Mouse (Mus musculus) stomach, embryonic 14.5 days (tissue): ENCODE measurements around the gene Ftl1. TPM values are rescaled to one million over a fixed set of nuclear protein-coding genes. Genes with fewer than 3 reads are reported as not detected.
"Not testable (repeated sequence)": the region's sequence is repeated elsewhere in the genome, so short reads cannot be mapped to it uniquely, and the experiment has no call there.

Experiments
- ATAC-seq: fragments of 200-750 bp; cut with Nextera tagmentation; 2 replicates; pipeline ENCODE4 v1.8.0; 2017; ENCODE audit warnings: low read depth, moderate TSS enrichment; ENCODE audit not compliant: insufficient number of reproducible peaks, insufficient read depth, low FRiP score
- H3K27ac ChIP-seq: fragments of 300-500 bp; sonication (generic); 2 replicates; pipeline ENCODE4 v1.5.1; 2014; ENCODE audit warnings: mild to moderate bottlenecking, low read length, moderate library complexity, mixed read lengths
- H3K27me3 ChIP-seq: fragments of 300-500 bp; sonication (generic); 2 replicates; pipeline ENCODE4 v1.6.1; 2014; ENCODE audit warnings: low read length, control low read depth, mixed read lengths; ENCODE audit not compliant: control insufficient read depth, insufficient read depth
- H3K36me3 ChIP-seq: fragments of 300-500 bp; sonication (generic); 2 replicates; pipeline ENCODE4 v1.6.1; 2014; ENCODE audit warnings: mild to moderate bottlenecking, control low read depth, low read length, moderate library complexity, mixed read lengths; ENCODE audit not compliant: control insufficient read depth, insufficient read depth
- H3K4me1 ChIP-seq: fragments of 300-500 bp; sonication (generic); 2 replicates; pipeline ENCODE4 v1.6.1; 2014; ENCODE audit warnings: low read length, control low read depth, mixed read lengths; ENCODE audit not compliant: control insufficient read depth, insufficient read depth
- H3K4me2 ChIP-seq: fragments of 300-500 bp; sonication (generic); replicated peaks from 2 replicates; pipeline ENCODE4 v1.6.1; 2014; ENCODE audit warnings: low read depth, low read length, control low read depth
- H3K4me3 ChIP-seq: fragments of 300-500 bp; sonication (generic); 2 replicates; pipeline ENCODE4 v1.5.1; 2014; ENCODE audit warnings: low read depth, low read length, control low read depth
- H3K9ac ChIP-seq: fragments of 300-500 bp; sonication (generic); replicated peaks from 2 replicates; pipeline ENCODE4 v1.6.1; 2014; ENCODE audit warnings: low read depth, mild to moderate bottlenecking, control low read depth, low read length, moderate library complexity, mixed read lengths
- H3K9me3 ChIP-seq: fragments of 300-500 bp; sonication (generic); 2 replicates; pipeline ENCODE4 v1.6.1; 2016; ENCODE audit warnings: low read depth, low read length, control low read depth; ENCODE audit not compliant: control insufficient read depth
- WGBS: fragments of 180-500 bp; shearing (Covaris S2); extraction: QIAGEN DNeasy Blood & Tissue Kit; methylation state at CpG from one replicate; pipeline ENCODE4 v1.1.7; 2014; 5-methylcytosine and 5-hydroxymethylcytosine counted together
- polyA plus RNA-seq: library from polyadenylated mRNA; unstranded; fragments of >200 nt; fragmentation: Nextera tagmentation; extraction: Ambion mirVana; gene quantifications from 2 replicates; pipeline ENCODE4 v1.2.1, GENCODE M21; 2014

Gene Ftl1
- 4,275 and 4,681 TPM in 2 replicates for polyA plus RNA-seq

- peak; percentile 96 for ATAC-seq
- 0% methylated on average over 24 of the region's 37 CpGs for WGBS
- peak within 1 kb of the TSS; percentile 81 for H3K4me3 ChIP-seq
- H3K27ac ChIP-seq: peak within 1 kb of the TSS; percentile 91
- H3K4me1 ChIP-seq: peaks cover 29% of the 10 kb centered on the region
- H3K27me3 ChIP-seq, H3K9me3 ChIP-seq: not testable (repeated sequence)
- H3K9ac ChIP-seq: peak within 1 kb of the TSS; percentile 79
- peaks cover 27% of the 10 kb centered on the region for H3K36me3 ChIP-seq
- H3K4me2 ChIP-seq: peak within 1 kb of the TSS; percentile 80
Measured at GRCm38 (mm10) chr7:45459564-45460140, at the start of gene Ftl1. Gene Ftl1 (minus strand): TSS chr7:45459884.

- Histone ChIP-seq H3K9me3 (no peaks in the 10 kb centered on the region), H3K27ac (no peak overlapping the region), H3K36me3 (peaks cover 6% of the 10 kb centered on the region; the same call in 1 of the 2 replicates), H3K4me2 (peak overlapping the region; percentile 91), H3K27me3 (no peaks in the 10 kb centered on the region), H3K4me1 (0 out of 2 replicates have a peak, but pooled peaks cover 3% of the 10 kb centered on the region), H3K9ac (peak overlapping the region; percentile 72), H3K4me3 (peak overlapping the region; percentile 80)
- 28% methylated on average over 19 of the region's 19 CpGs for WGBS
- ATAC-seq: peak; percentile 7; the same call in 1 of the 2 replicates
Measured at GRCm38 (mm10) chr7:45509181-45509882, 49.6 kb upstream of the Ftl1 start.

GRCm38 (mm10) chr7:45508561-45508960 lies 48.9 kb upstream of the Ftl1 start:
- no peak for ATAC-seq
- Histone ChIP-seq H3K4me1 (0 out of 2 replicates have a peak, but pooled peaks cover 3% of the 10 kb centered on the region), H3K4me2 (no peak overlapping the region), H3K4me3 (no peak overlapping the region), H3K9me3 (no peaks in the 10 kb centered on the region), H3K27me3 (no peaks in the 10 kb centered on the region), H3K9ac (no peak overlapping the region), H3K36me3 (peaks cover 6% of the 10 kb centered on the region; the same call in 1 of the 2 replicates), H3K27ac (no peak overlapping the region)
- 84% methylated on average over 6 of the region's 6 CpGs for WGBS

GRCm38 (mm10) chr7:45507583-45507982 lies 47.9 kb upstream of the Ftl1 start:
- no peak overlapping the region for H3K4me3 ChIP-seq
- 90% methylated on average over 6 of the region's 6 CpGs for WGBS
- ATAC-seq: no peak
- no peaks in the 10 kb centered on the region for H3K9me3 ChIP-seq
- no peak overlapping the region for H3K27ac ChIP-seq
- H3K4me2 ChIP-seq: no peak overlapping the region
- H3K4me1 ChIP-seq: 0 out of 2 replicates have a peak, but pooled peaks cover 3% of the 10 kb centered on the region
- no peak overlapping the region for H3K9ac ChIP-seq
- peaks cover 11% of the 10 kb centered on the region; the same call in 1 of the 2 replicates for H3K36me3 ChIP-seq
- no peaks in the 10 kb centered on the region for H3K27me3 ChIP-seq

DNA sequence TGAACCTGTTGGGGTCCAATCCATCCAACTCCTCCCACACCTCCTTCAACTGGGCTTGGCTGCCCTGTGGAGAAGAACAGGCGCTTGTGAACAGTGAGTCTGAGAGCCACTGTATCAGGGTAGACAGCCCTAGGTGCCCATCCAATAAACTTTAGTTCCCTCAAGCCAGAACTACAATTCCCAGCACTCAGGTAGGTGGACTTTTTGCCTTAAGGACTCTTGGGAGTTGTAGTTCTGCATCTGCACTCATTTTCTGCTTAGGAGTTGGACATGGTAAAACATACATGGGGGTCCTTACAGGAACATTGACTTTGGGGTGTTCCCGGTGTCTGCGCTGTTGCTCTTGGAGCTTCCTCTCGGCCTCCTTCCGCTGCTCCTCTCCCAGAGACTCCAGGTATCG lies 38.7 kb upstream of the Ftl1 start:
- Histone ChIP-seq H3K27me3 (no peaks in the 10 kb centered on the region), H3K27ac (no peak overlapping the region), H3K9me3 (no peaks in the 10 kb centered on the region), H3K9ac (no peak overlapping the region), H3K4me3 (no peak overlapping the region), H3K4me1 (no peaks in the 10 kb centered on the region), H3K4me2 (no peak overlapping the region), H3K36me3 (peaks cover 69% of the 10 kb centered on the region)
- WGBS: 95% methylated on average over 6 of the region's 6 CpGs
- ATAC-seq: no peak

GRCm38 (mm10) chr7:45494548-45494947 lies 34.9 kb upstream of the Ftl1 start:
- ATAC-seq: no peak
- H3K9ac ChIP-seq: no peak overlapping the region
- H3K27me3 ChIP-seq: no peaks in the 10 kb centered on the region
- peaks cover 8% of the 10 kb centered on the region; the same call in 1 of the 2 replicates for H3K4me1 ChIP-seq
- H3K4me3 ChIP-seq: no peak overlapping the region
- no peak overlapping the region for H3K4me2 ChIP-seq
- WGBS: 86% methylated on average over 9 of the region's 9 CpGs
- H3K27ac ChIP-seq: no peak overlapping the region
- H3K9me3 ChIP-seq: no peaks in the 10 kb centered on the region
- H3K36me3 ChIP-seq: peaks cover 65% of the 10 kb centered on the region

DNA sequence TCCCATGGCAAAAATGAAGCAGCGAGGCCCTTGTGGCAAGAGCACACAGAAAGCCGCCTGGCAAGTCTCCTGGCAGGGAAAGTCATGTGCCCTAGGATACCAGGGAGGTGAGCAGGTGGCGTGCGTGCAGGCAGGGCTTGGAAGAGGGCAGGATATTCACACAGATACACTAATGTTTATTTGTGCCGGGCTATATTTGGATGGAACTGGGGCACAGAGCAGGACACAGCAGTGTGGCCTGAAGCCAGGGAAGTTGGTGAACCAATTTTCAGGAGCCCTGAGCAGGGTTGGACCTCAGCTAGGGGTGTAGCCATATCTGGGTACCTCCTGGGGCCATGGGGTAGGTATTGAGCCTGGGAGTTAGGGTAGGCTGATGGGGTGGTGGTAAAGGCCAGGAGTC lies 33.3 kb upstream of the Ftl1 start:
- H3K27ac ChIP-seq: no peak overlapping the region
- H3K4me1 ChIP-seq: peaks cover 11% of the 10 kb centered on the region; the same call in 1 of the 2 replicates
- H3K9ac ChIP-seq: no peak overlapping the region
- H3K36me3 ChIP-seq: peaks cover 56% of the 10 kb centered on the region
- WGBS: 95% methylated on average over 5 of the region's 5 CpGs
- H3K9me3 ChIP-seq: no peaks in the 10 kb centered on the region
- H3K4me3 ChIP-seq: no peak overlapping the region
- no peak overlapping the region for H3K4me2 ChIP-seq
- no peaks in the 10 kb centered on the region for H3K27me3 ChIP-seq
- no peak for ATAC-seq

- ATAC-seq: no peak
- H3K36me3 ChIP-seq: peaks cover 51% of the 10 kb centered on the region
- H3K27me3 ChIP-seq: no peaks in the 10 kb centered on the region
- 92% methylated on average over 8 of the region's 8 CpGs for WGBS
- no peak overlapping the region for H3K4me2 ChIP-seq
- peaks cover 11% of the 10 kb centered on the region; the same call in 1 of the 2 replicates for H3K4me1 ChIP-seq
- no peak overlapping the region for H3K9ac ChIP-seq
- H3K9me3 ChIP-seq: no peaks in the 10 kb centered on the region
- H3K27ac ChIP-seq: no peak overlapping the region
- no peak overlapping the region for H3K4me3 ChIP-seq
Measured at GRCm38 (mm10) chr7:45492225-45492844, 32.7 kb upstream of the Ftl1 start.
